Mouse (Mus musculus) heart, embryonic 12.5 days (tissue): ENCODE measurements around the gene Tctex1d2. TPM values are rescaled to one million over a fixed set of nuclear protein-coding genes. Genes with fewer than 3 reads are reported as not detected.

ENCODE experiments used
- ATAC-seq: fragments of 200-750 bp; cut with Nextera tagmentation; 2 replicates; pipeline ENCODE4 v1.8.0; 2017; ENCODE audit warnings: moderate TSS enrichment, moderate library complexity; ENCODE audit not compliant: insufficient number of reproducible peaks, low FRiP score
- H3K27ac ChIP-seq: fragments of 300-500 bp; sonication (generic); 2 replicates; pipeline ENCODE4 v1.5.1; 2016; ENCODE audit warnings: mild to moderate bottlenecking, moderate library complexity; ENCODE audit not compliant: poor library complexity, severe bottlenecking
- H3K27me3 ChIP-seq: fragments of 300-500 bp; sonication (generic); replicated peaks from 2 replicates; pipeline ENCODE4 v1.6.1; 2016; ENCODE audit warnings: mild to moderate bottlenecking, moderate library complexity
- H3K36me3 ChIP-seq: fragments of 300-500 bp; sonication (generic); 2 replicates; pipeline ENCODE4 v1.6.1; 2016; ENCODE audit warnings: mild to moderate bottlenecking, moderate library complexity
- H3K4me1 ChIP-seq: fragments of 300-500 bp; sonication (generic); replicated peaks from 2 replicates; pipeline ENCODE4 v1.6.1; 2016; ENCODE audit warnings: mild to moderate bottlenecking
- H3K4me2 ChIP-seq: fragments of 300-500 bp; sonication (generic); 2 replicates; pipeline ENCODE4 v1.6.1; 2016; ENCODE audit warnings: mild to moderate bottlenecking, moderate library complexity
- H3K4me3 ChIP-seq: fragments of 300-500 bp; sonication (generic); 2 replicates; pipeline ENCODE4 v1.5.1; 2016; ENCODE audit warnings: mild to moderate bottlenecking
- H3K9ac ChIP-seq: fragments of 300-500 bp; sonication (generic); 2 replicates; pipeline ENCODE4 v1.6.1; 2016; ENCODE audit warnings: mild to moderate bottlenecking, moderate library complexity
- H3K9me3 ChIP-seq: fragments of 300-500 bp; sonication (generic); replicated peaks from 2 replicates; pipeline ENCODE4 v1.6.1; 2016; ENCODE audit warnings: mild to moderate bottlenecking, moderate library complexity
- WGBS: fragments of 180-500 bp; shearing (Covaris S2); methylation state at CpG from one replicate; pipeline ENCODE4 v1.1.7; 2016; 5-methylcytosine and 5-hydroxymethylcytosine counted together
- polyA plus RNA-seq: library from polyadenylated mRNA; unstranded; fragments of >200 nt; fragmentation: Nextera tagmentation; extraction: Ambion mirVana; gene quantifications from 2 replicates; pipeline ENCODE4 v1.2.1, GENCODE M21; 2016

The Tctex1d2 gene
- polyA plus RNA-seq, 1 experiment from 2014 or later, result 27.1 TPM

- Histone ChIP-seq H3K4me2 (no peak overlapping the region), H3K27ac (no peak overlapping the region), H3K9ac (no peak overlapping the region), H3K4me1 (0 out of 2 replicates have a peak, but pooled peaks cover 6% of the 10 kb centered on the region), H3K36me3 (peaks cover 70% of the 10 kb centered on the region), H3K9me3 (no peaks in the 10 kb centered on the region), H3K27me3 (no peaks in the 10 kb centered on the region), H3K4me3 (no peak overlapping the region)
- ATAC-seq, result no peak
- 66% methylated on average over 5 of the region's 5 CpGs for WGBS
Observed at GRCm38 (mm10) chr16:32469404-32470105, 50.1 kb downstream of the Tctex1d2 start.

- WGBS, result 88% methylated on average over 7 of the region's 7 CpGs
- no peak for ATAC-seq
- peaks cover 15% of the 10 kb centered on the region for H3K4me1 ChIP-seq
- H3K27me3 ChIP-seq, result no peaks in the 10 kb centered on the region
- H3K27ac ChIP-seq, result no peak overlapping the region
- H3K36me3 ChIP-seq, result peaks cover 55% of the 10 kb centered on the region
- no peak overlapping the region for H3K9ac ChIP-seq
- H3K9me3 ChIP-seq, result no peaks in the 10 kb centered on the region
- no peak overlapping the region for H3K4me3 ChIP-seq
- no peak overlapping the region for H3K4me2 ChIP-seq
Observed at GRCm38 (mm10) chr16:32472276-32473015, 52.9 kb downstream of the Tctex1d2 start.

GRCm38 (mm10) chr16:32477315-32477714 lies 57.8 kb downstream of the Tctex1d2 start:
- H3K27ac ChIP-seq, result no peak overlapping the region

More at GRCm38 (mm10) chr16:32477315-32477714, 57.8 kb downstream of the Tctex1d2 start:
- Histone ChIP-seq H3K9ac (no peak overlapping the region), H3K4me1 (peaks cover 28% of the 10 kb centered on the region), H3K9me3 (no peaks in the 10 kb centered on the region), H3K4me3 (no peak overlapping the region), H3K4me2 (no peak overlapping the region), H3K36me3 (peaks cover 14% of the 10 kb centered on the region), H3K27me3 (no peaks in the 10 kb centered on the region)
- peak; percentile 48 for ATAC-seq
- WGBS, result 22% methylated on average over 6 of the region's 6 CpGs

Other genes starting within 250 kb of the Tctex1d2 start
- gene Bex6, start 239.9 kb upstream of the Tctex1d2 start, polyA plus RNA-seq, result not detected in 2 replicates
- gene Fbxo45, start 172.5 kb upstream of the Tctex1d2 start, polyA plus RNA-seq, result 14.9 and 16.2 TPM in 2 replicates
- 11.9 and 12.5 TPM in 2 replicates for gene Wdr53, start 172.5 kb upstream of the Tctex1d2 start, polyA plus RNA-seq
- 0.18 TPM in 1 of 2 replicates, not detected in the other for gene Smco1, start 148.2 kb upstream of the Tctex1d2 start, polyA plus RNA-seq
- gene Rnf168, start 142.2 kb upstream of the Tctex1d2 start, polyA plus RNA-seq, result 26.6 and 27.3 TPM in 2 replicates
- 24.2 and 24.6 TPM in 2 replicates for gene Ubxn7, start 87.4 kb upstream of the Tctex1d2 start, polyA plus RNA-seq
- not detected in 2 replicates for gene Tm4sf19, start 19.2 kb upstream of the Tctex1d2 start, polyA plus RNA-seq
- gene Pcyt1a, start 11.2 kb downstream of the Tctex1d2 start, polyA plus RNA-seq, result 43.2 and 48.9 TPM in 2 replicates
- 2.1 and 2.9 TPM in 2 replicates for gene Slc51a, start 68.2 kb downstream of the Tctex1d2 start, polyA plus RNA-seq
- not detected in 2 replicates for gene Zdhhc19, start 76.6 kb downstream of the Tctex1d2 start, polyA plus RNA-seq
- 52.5 and 58.2 TPM in 2 replicates for gene Tfrc, start 189.2 kb downstream of the Tctex1d2 start, polyA plus RNA-seq
- 6.7 and 8.4 TPM in 2 replicates for gene Tnk2, start 224.2 kb downstream of the Tctex1d2 start, polyA plus RNA-seq